Mouse (Mus musculus): Measurements from ENCODE around the gene Arhgef25.
A peak's percentile ranks its signal among the peaks of the same experiment; 100 is the strongest.
"Not testable (repeated sequence)": the region's sequence is repeated elsewhere in the genome, so short reads cannot be mapped to it uniquely, and the experiment has no call there.

Gene Arhgef25

GRCm38 (mm10) chr10:127203106-127203505 lies 13.2 kb upstream of the Arhgef25 start:
- no peak for DNase-seq

GRCm38 (mm10) chr10:127200279-127200678 lies 10.4 kb upstream of the Arhgef25 start:
- no peak for DNase-seq

- no peak for DNase-seq
Observed at GRCm38 (mm10) chr10:127199474-127199873, 9.6 kb upstream of the Arhgef25 start.

GRCm38 (mm10) chr10:127199068-127199467 lies 9.2 kb upstream of the Arhgef25 start:
- DNase-seq = no peak

GRCm38 (mm10) chr10:127198492-127198891 lies 8.6 kb upstream of the Arhgef25 start:
- no peak for DNase-seq

- no peak for DNase-seq
Observed at GRCm38 (mm10) chr10:127197505-127198110, 7.7 kb upstream of the Arhgef25 start.

GRCm38 (mm10) chr10:127197104-127197503 lies 7.2 kb upstream of the Arhgef25 start:
- DNase-seq = no peak

GRCm38 (mm10) chr10:127196392-127196791 lies 6.5 kb upstream of the Arhgef25 start:
- DNase-seq = peak; percentile 70 to 76

- DNase-seq = peak; percentile 69 to 71
Observed at GRCm38 (mm10) chr10:127195328-127196129, 5.6 kb upstream of the Arhgef25 start, which contains the start of gene Dtx3. Gene Dtx3, minus strand, starts transcription at chr10:127195728.

- DNase-seq = peak; percentile 71 to 77
Observed at GRCm38 (mm10) chr10:127194428-127195327, 4.8 kb upstream of the Arhgef25 start.

- no peak for DNase-seq
Observed at GRCm38 (mm10) chr10:127193011-127193410, 3.1 kb upstream of the Arhgef25 start.

- not testable (repeated sequence) for DNase-seq
Observed at GRCm38 (mm10) chr10:127192057-127192328, 2.1 kb upstream of the Arhgef25 start.

GRCm38 (mm10) chr10:127191191-127192056 lies 1.5 kb upstream of the Arhgef25 start:
- DNase-seq = no peak

GRCm38 (mm10) chr10:127190398-127191190 lies 711 bp upstream of the Arhgef25 start:
- peak in 1 of 2 experiments; percentile 56 for DNase-seq

- peak; percentile 64 to 66 for DNase-seq
Observed at GRCm38 (mm10) chr10:127189116-127189650, 700 bp downstream of the Arhgef25 start.

GRCm38 (mm10) chr10:127188465-127189115 lies 1.3 kb downstream of the Arhgef25 start:
- peak; percentile 80 to 86 for DNase-seq

- DNase-seq = peak in 1 of 2 experiments; percentile 51
Observed at GRCm38 (mm10) chr10:127188079-127188453, 1.8 kb downstream of the Arhgef25 start.

- peak; percentile 53 to 56 for DNase-seq
Observed at GRCm38 (mm10) chr10:127187371-127188078, 2.4 kb downstream of the Arhgef25 start.

GRCm38 (mm10) chr10:127186451-127186850 lies 3.4 kb downstream of the Arhgef25 start:
- DNase-seq = no peak

- no peak for DNase-seq
Observed at GRCm38 (mm10) chr10:127185506-127185905, 4.4 kb downstream of the Arhgef25 start.

Measured in cerebellum, postnatal 14 days (tissue).